Mouse (Mus musculus) splenic B cell, adult 2 months (primary cell): ENCODE measurements at regions not wholly inside any gene's neighbourhood (a gene's known extent, or its start where the extent isn't known, plus 50 kb on each side); places are given as distances from the start of the nearest gene placed in this dataset.

Experiments
- DNase-seq: peaks from one replicate; pipeline ENCODE4 v3.0.0-alpha.2; 2011; ENCODE audit warnings: low read depth, low spot score
- H3K27me3 ChIP-seq: 2 replicates; pipeline ENCODE4 v1.6.1; 2012; ENCODE audit warnings: mild to moderate bottlenecking, low read length, moderate library complexity, mixed read lengths; ENCODE audit not compliant: control insufficient read depth, poor library complexity, insufficient read depth, severe bottlenecking
- H3K36me3 ChIP-seq: 2 replicates; pipeline ENCODE4 v1.6.1; 2012; ENCODE audit warnings: mild to moderate bottlenecking, low read length, moderate library complexity, mixed read lengths; ENCODE audit not compliant: control insufficient read depth, poor library complexity, insufficient read depth, severe bottlenecking

GRCm38 (mm10) chr2:172732453-172733210 lies 183.2 kb downstream of the Tfap2c start:
- Histone ChIP-seq H3K27me3 (no peaks in the 10 kb centered on the region), H3K36me3 (no peaks in the 10 kb centered on the region)
- DNase-seq, result no peak

GRCm38 (mm10) chr2:172733403-172733995 lies 184.1 kb downstream of the Tfap2c start:
- Histone ChIP-seq H3K36me3 (no peaks in the 10 kb centered on the region), H3K27me3 (no peaks in the 10 kb centered on the region)
- no peak for DNase-seq

GRCm38 (mm10) chr2:172735621-172736020 lies 186.2 kb downstream of the Tfap2c start:
- H3K36me3 ChIP-seq, result no peaks in the 10 kb centered on the region
- no peak for DNase-seq
- H3K27me3 ChIP-seq, result no peaks in the 10 kb centered on the region

- Histone ChIP-seq H3K36me3 (no peaks in the 10 kb centered on the region), H3K27me3 (no peaks in the 10 kb centered on the region)
- no peak for DNase-seq
Observed at GRCm38 (mm10) chr2:172739041-172739491, 189.7 kb downstream of the Tfap2c start.

GRCm38 (mm10) chr2:172739529-172739928 lies 190.1 kb downstream of the Tfap2c start:
- no peaks in the 10 kb centered on the region for H3K27me3 ChIP-seq
- no peaks in the 10 kb centered on the region for H3K36me3 ChIP-seq
- no peak for DNase-seq

GRCm38 (mm10) chr2:172751364-172751763 lies 188.8 kb downstream of the Bmp7 start:
- Histone ChIP-seq H3K27me3 (no peaks in the 10 kb centered on the region), H3K36me3 (no peaks in the 10 kb centered on the region)
- no peak for DNase-seq

- DNase-seq, result no peak
- Histone ChIP-seq H3K27me3 (no peaks in the 10 kb centered on the region), H3K36me3 (no peaks in the 10 kb centered on the region)
Observed at GRCm38 (mm10) chr2:172755686-172756471, 184.2 kb downstream of the Bmp7 start.

GRCm38 (mm10) chr2:172756472-172756860 lies 183.7 kb downstream of the Bmp7 start:
- no peak for DNase-seq
- no peaks in the 10 kb centered on the region for H3K36me3 ChIP-seq
- no peaks in the 10 kb centered on the region for H3K27me3 ChIP-seq

- no peak for DNase-seq
- H3K27me3 ChIP-seq, result no peaks in the 10 kb centered on the region
- no peaks in the 10 kb centered on the region for H3K36me3 ChIP-seq
Observed at GRCm38 (mm10) chr2:172758497-172758896, 181.6 kb downstream of the Bmp7 start.

GRCm38 (mm10) chr2:172765260-172765659 lies 174.9 kb downstream of the Bmp7 start:
- DNase-seq, result no peak
- Histone ChIP-seq H3K27me3 (no peaks in the 10 kb centered on the region), H3K36me3 (no peaks in the 10 kb centered on the region)

GRCm38 (mm10) chr2:172766403-172766802 lies 173.7 kb downstream of the Bmp7 start:
- H3K36me3 ChIP-seq, result no peaks in the 10 kb centered on the region
- no peaks in the 10 kb centered on the region for H3K27me3 ChIP-seq
- DNase-seq, result no peak

- DNase-seq, result no peak
- no peaks in the 10 kb centered on the region for H3K36me3 ChIP-seq
Observed at GRCm38 (mm10) chr2:172768756-172769155, 171.4 kb downstream of the Bmp7 start.

GRCm38 (mm10) chr2:172770061-172770460 lies 170.1 kb downstream of the Bmp7 start:
- no peaks in the 10 kb centered on the region for H3K36me3 ChIP-seq
- no peaks in the 10 kb centered on the region for H3K27me3 ChIP-seq
- DNase-seq, result no peak

More at GRCm38 (mm10) chr2:172768756-172769155, 171.4 kb downstream of the Bmp7 start:
- H3K27me3 ChIP-seq, result no peaks in the 10 kb centered on the region

GRCm38 (mm10) chr2:172770606-172771005 lies 169.5 kb downstream of the Bmp7 start:
- H3K27me3 ChIP-seq, result no peaks in the 10 kb centered on the region
- no peaks in the 10 kb centered on the region for H3K36me3 ChIP-seq
- no peak for DNase-seq

GRCm38 (mm10) chr2:172773176-172773575 lies 166.9 kb downstream of the Bmp7 start:
- DNase-seq, result peak; percentile 44
- no peaks in the 10 kb centered on the region for H3K27me3 ChIP-seq

More at GRCm38 (mm10) chr2:172773176-172773575, 166.9 kb downstream of the Bmp7 start:
- H3K36me3 ChIP-seq, result no peaks in the 10 kb centered on the region
